Mouse (Mus musculus): ENCODE data around the gene Rnf114.
A peak's percentile ranks its signal among the peaks of the same experiment; 100 is the strongest.

The Rnf114 gene

GRCm38 (mm10) chr2:167476200-167476688 lies 16.2 kb upstream of the Rnf114 start:
- peak; percentile 55 for DNase-seq

GRCm38 (mm10) chr2:167476762-167477161 lies 15.7 kb upstream of the Rnf114 start:
- no peak for DNase-seq

GRCm38 (mm10) chr2:167478128-167478527 lies 14.3 kb upstream of the Rnf114 start:
- no peak for DNase-seq

GRCm38 (mm10) chr2:167479501-167479900 lies 12.9 kb upstream of the Rnf114 start:
- DNase-seq: no peak

GRCm38 (mm10) chr2:167482681-167483080 lies 9.8 kb upstream of the Rnf114 start:
- DNase-seq: no peak

GRCm38 (mm10) chr2:167483081-167483826 lies 9.2 kb upstream of the Rnf114 start:
- no peak for DNase-seq

GRCm38 (mm10) chr2:167483827-167484410 lies 8.5 kb upstream of the Rnf114 start:
- DNase-seq: no peak

- no peak for DNase-seq
Measured at GRCm38 (mm10) chr2:167484932-167485331, 7.5 kb upstream of the Rnf114 start.

- no peak for DNase-seq
Measured at GRCm38 (mm10) chr2:167485501-167486377, 6.7 kb upstream of the Rnf114 start.

- DNase-seq: no peak
Measured at GRCm38 (mm10) chr2:167486573-167486972, 5.9 kb upstream of the Rnf114 start.

- no peak for DNase-seq
Measured at GRCm38 (mm10) chr2:167487551-167487950, 4.9 kb upstream of the Rnf114 start.

- no peak for DNase-seq
Measured at GRCm38 (mm10) chr2:167487994-167488393, 4.5 kb upstream of the Rnf114 start.

GRCm38 (mm10) chr2:167490813-167491525 lies 1.5 kb upstream of the Rnf114 start:
- DNase-seq: no peak

- peak; percentile 91 for DNase-seq
Measured at GRCm38 (mm10) chr2:167492713-167493636, 530 bp downstream of the Rnf114 start, which contains the start of gene Spata2. Spata2 (minus strand) TSS chr2:167492887.

- no peak for DNase-seq
Measured at GRCm38 (mm10) chr2:167496437-167496836, 4.0 kb downstream of the Rnf114 start.

GRCm38 (mm10) chr2:167497272-167497671 lies 4.8 kb downstream of the Rnf114 start:
- DNase-seq: peak; percentile 56

- DNase-seq: peak; percentile 57
Measured at GRCm38 (mm10) chr2:167502554-167503252, 10.3 kb downstream of the Rnf114 start.

- peak; percentile 88 for DNase-seq
Measured at GRCm38 (mm10) chr2:167503253-167503895, 10.9 kb downstream of the Rnf114 start.

GRCm38 (mm10) chr2:167503896-167504349 lies 11.5 kb downstream of the Rnf114 start:
- DNase-seq: peak; percentile 64

- DNase-seq: peak; percentile 34
Measured at GRCm38 (mm10) chr2:167505127-167505526, 12.7 kb downstream of the Rnf114 start.
